Mouse (Mus musculus) kidney, postnatal 0 days (tissue): Measurements from ENCODE around the gene Mta1. TPM values are rescaled to one million over a fixed set of nuclear protein-coding genes. Genes with fewer than 3 reads are reported as not detected.

Experiments
- ATAC-seq: fragments of 200-750 bp; cut with Nextera tagmentation; replicated peaks from 2 replicates; pipeline ENCODE4 v1.8.0; 2017; ENCODE audit warnings: low read depth, moderate number of reproducible peaks, moderate TSS enrichment, moderate library complexity; ENCODE audit not compliant: low FRiP score
- DNase-seq: peaks from one replicate; pipeline ENCODE4 v3.0.0-alpha.2; 2016; ENCODE audit warnings: low spot score
- H3K27ac ChIP-seq: fragments of 300-500 bp; sonication (generic); 2 replicates; pipeline ENCODE4 v1.5.1; 2014; ENCODE audit warnings: mild to moderate bottlenecking
- H3K27me3 ChIP-seq: fragments of 300-500 bp; sonication (generic); 2 replicates; pipeline ENCODE4 v1.6.1; 2014; ENCODE audit warnings: low read length, mixed read lengths; ENCODE audit not compliant: insufficient read depth
- H3K36me3 ChIP-seq: fragments of 300-500 bp; sonication (generic); 2 replicates; pipeline ENCODE4 v1.6.1; 2014; ENCODE audit warnings: low read length, mixed read lengths; ENCODE audit not compliant: insufficient read depth
- H3K4me1 ChIP-seq: fragments of 300-500 bp; sonication (generic); replicated peaks from 2 replicates; pipeline ENCODE4 v1.6.1; 2014; ENCODE audit warnings: antibody characterized with exemption, low read length, mixed read lengths; ENCODE audit not compliant: insufficient read depth
- H3K4me2 ChIP-seq: fragments of 300-500 bp; sonication (generic); 2 replicates; pipeline ENCODE4 v1.6.1; 2014; ENCODE audit warnings: mild to moderate bottlenecking, low read length, moderate library complexity, mixed read lengths
- H3K4me3 ChIP-seq: fragments of 300-500 bp; sonication (generic); replicated peaks from 2 replicates; pipeline ENCODE4 v1.5.1; 2014; ENCODE audit warnings: low read depth, low read length
- H3K9ac ChIP-seq: fragments of 300-500 bp; sonication (generic); 2 replicates; pipeline ENCODE4 v1.6.1; 2014; ENCODE audit warnings: low read depth, low read length
- H3K9me3 ChIP-seq: fragments of 300-500 bp; sonication (generic); replicated peaks from 2 replicates; pipeline ENCODE4 v1.6.1; 2016; ENCODE audit warnings: low read length, inconsistent platforms, mixed read lengths
- CTCF ChIP-seq: IDR thresholded peaks from 2 replicates; pipeline ENCODE4 v1.5.1; 2016; ENCODE audit warnings: antibody characterized with exemption, low read depth, mild to moderate bottlenecking, moderate library complexity
- WGBS: fragments of 180-500 bp; shearing (Covaris S2); extraction: QIAGEN DNeasy Blood & Tissue Kit; methylation state at CpG from one replicate; pipeline ENCODE4 v1.1.7; 2014; 5-methylcytosine and 5-hydroxymethylcytosine counted together
- polyA plus RNA-seq: library from polyadenylated mRNA; unstranded; fragments of >200 nt; fragmentation: Nextera tagmentation; extraction: Ambion mirVana; gene quantifications from 2 replicates; pipeline ENCODE4 v1.2.1, GENCODE M21; 2015

Gene Mta1
- polyA plus RNA-seq, 1 experiment from 2014 or later, result 11.5 TPM

GRCm38 (mm10) chr12:113149896-113150295, 51.8 kb downstream of the Mta1 start:
- no peak for DNase-seq
- 89% methylated on average over 3 of the region's 3 CpGs for WGBS
- no peak for TF ChIP-seq CTCF
- H3K4me3 ChIP-seq, result no peak overlapping the region
- H3K36me3 ChIP-seq, result peaks cover 4% of the 10 kb centered on the region
- no peaks in the 10 kb centered on the region for H3K9me3 ChIP-seq
- H3K9ac ChIP-seq, result no peak overlapping the region
- no peak for ATAC-seq
- no peak overlapping the region for H3K27ac ChIP-seq
- peaks cover 33% of the 10 kb centered on the region; the same call in 1 of the 2 replicates for H3K4me1 ChIP-seq
- H3K4me2 ChIP-seq, result no peak overlapping the region
- H3K27me3 ChIP-seq, result no peaks in the 10 kb centered on the region

DNA sequence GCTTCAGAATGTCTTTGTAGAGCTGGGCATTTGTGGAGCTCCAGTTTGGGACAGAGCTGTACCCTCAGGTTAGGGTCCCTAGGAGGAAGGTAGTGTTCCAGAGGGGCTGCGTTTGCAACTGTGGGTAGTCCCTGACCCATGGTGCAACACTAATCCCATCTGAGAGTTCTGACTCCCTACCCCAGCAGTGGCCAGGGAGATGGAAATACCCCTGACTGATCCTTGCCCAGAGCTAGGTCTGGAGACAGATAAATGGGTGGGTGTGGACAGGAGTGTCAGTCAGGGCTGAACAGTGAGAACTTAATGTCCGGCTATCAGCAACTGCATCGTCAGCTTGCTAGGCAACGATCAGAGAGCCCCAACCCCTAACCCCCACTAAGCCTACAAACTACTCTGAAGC, 52.5 kb downstream of the Mta1 start:
- H3K27ac ChIP-seq, result no peak overlapping the region
- 86% methylated on average over 4 of the region's 4 CpGs for WGBS
- no peaks in the 10 kb centered on the region for H3K27me3 ChIP-seq
- no peaks in the 10 kb centered on the region for H3K36me3 ChIP-seq
- H3K4me2 ChIP-seq, result no peak overlapping the region
- no peak for TF ChIP-seq CTCF
- DNase-seq (no peak), ATAC-seq (no peak)
- H3K9ac ChIP-seq, result no peak overlapping the region
- no peak overlapping the region for H3K4me3 ChIP-seq
- H3K4me1 ChIP-seq, result peaks cover 36% of the 10 kb centered on the region; the same call in 1 of the 2 replicates
- H3K9me3 ChIP-seq, result no peaks in the 10 kb centered on the region

DNA sequence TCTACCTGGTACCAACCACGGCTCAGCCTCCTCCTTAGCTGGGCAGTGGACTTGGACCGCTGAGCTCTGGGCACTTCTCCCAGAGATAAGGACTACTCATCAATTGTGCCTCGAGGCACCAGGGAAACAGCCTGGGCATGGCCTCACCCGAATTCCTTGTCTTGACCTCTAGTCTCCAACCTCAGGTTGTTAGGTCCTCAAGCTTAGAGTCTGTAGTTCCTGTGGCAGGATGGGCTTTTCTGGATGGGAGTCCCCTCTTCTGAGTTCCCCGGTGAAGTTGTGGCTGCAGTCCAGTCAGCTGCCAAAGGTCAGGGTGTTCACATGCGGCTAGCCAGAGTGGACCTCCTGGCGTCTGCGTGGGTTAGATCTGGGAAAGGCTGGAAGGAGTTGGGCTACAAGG, 53.0 kb downstream of the Mta1 start:
- DNase-seq, result no peak
- H3K4me3 ChIP-seq, result no peak overlapping the region
- no peak overlapping the region for H3K9ac ChIP-seq
- no peaks in the 10 kb centered on the region for H3K9me3 ChIP-seq
- no peak for TF ChIP-seq CTCF
- H3K27me3 ChIP-seq, result no peaks in the 10 kb centered on the region
- peaks cover 36% of the 10 kb centered on the region; the same call in 1 of the 2 replicates for H3K4me1 ChIP-seq
- no peak for ATAC-seq
- H3K27ac ChIP-seq, result no peak overlapping the region
- no peaks in the 10 kb centered on the region for H3K36me3 ChIP-seq
- 57% methylated on average over 8 of the region's 8 CpGs for WGBS
- peak overlapping the region; percentile 90; the same call in 1 of the 2 replicates for H3K4me2 ChIP-seq

DNA sequence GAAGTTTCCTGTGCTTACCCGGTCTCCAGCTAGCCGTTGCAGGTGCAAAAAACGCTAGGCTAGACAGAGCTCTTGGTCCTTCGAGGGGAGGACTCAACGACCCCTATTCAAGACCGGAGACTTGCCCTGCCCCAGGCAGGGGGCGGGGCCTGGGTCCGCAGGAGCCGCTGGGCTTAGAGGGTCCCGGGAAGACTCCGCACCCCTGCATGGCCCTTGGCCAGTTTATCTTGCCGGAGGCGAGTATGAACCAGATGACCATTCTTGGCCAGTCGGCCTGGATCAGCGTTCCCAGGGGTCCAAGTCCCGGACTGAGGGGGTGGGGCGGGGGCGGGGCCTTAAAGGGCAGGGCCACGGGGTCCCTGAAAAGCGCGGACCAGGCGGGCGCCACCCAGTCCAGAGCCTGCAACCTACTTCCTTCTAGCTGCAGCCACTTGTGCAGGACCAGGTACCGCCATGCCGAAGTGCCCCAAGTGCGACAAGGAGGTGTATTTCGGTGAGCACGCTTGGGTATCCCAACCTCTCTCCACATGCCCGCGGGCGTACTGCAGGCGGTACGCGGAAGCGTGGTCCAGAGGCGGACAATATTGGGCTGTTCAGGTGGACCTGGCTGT, 53.7 kb downstream of the Mta1 start:
- Histone ChIP-seq H3K4me2 (peak overlapping the region; percentile 90), H3K27ac (no peak overlapping the region; the same call in 1 of the 2 replicates), H3K4me3 (peak overlapping the region; percentile 50), H3K36me3 (no peaks in the 10 kb centered on the region), H3K4me1 (peaks cover 32% of the 10 kb centered on the region; the same call in 1 of the 2 replicates), H3K9ac (peak overlapping the region; percentile 57), H3K9me3 (no peaks in the 10 kb centered on the region), H3K27me3 (no peaks in the 10 kb centered on the region)
- WGBS, result under 1% methylated on average over 36 of the region's 36 CpGs
- ATAC-seq (no peak), DNase-seq (peak; percentile 31)
- no peak for TF ChIP-seq CTCF

GRCm38 (mm10) chr12:113152272-113152661, 54.2 kb downstream of the Mta1 start:
- ATAC-seq (no peak), DNase-seq (no peak)
- Histone ChIP-seq H3K36me3 (no peaks in the 10 kb centered on the region), H3K4me2 (peak overlapping the region; percentile 90), H3K27ac (no peak overlapping the region), H3K9ac (peak overlapping the region; percentile 57), H3K9me3 (no peaks in the 10 kb centered on the region), H3K4me3 (peak overlapping the region; percentile 50), H3K4me1 (peaks cover 29% of the 10 kb centered on the region; the same call in 1 of the 2 replicates), H3K27me3 (no peaks in the 10 kb centered on the region)
- TF ChIP-seq CTCF, result no peak
- 24% methylated on average over 19 of the region's 19 CpGs for WGBS

GRCm38 (mm10) chr12:113152991-113153525, 55.0 kb downstream of the Mta1 start:
- Histone ChIP-seq H3K27me3 (no peaks in the 10 kb centered on the region), H3K9ac (no peak overlapping the region), H3K4me3 (no peak overlapping the region), H3K27ac (no peak overlapping the region), H3K4me1 (peaks cover 25% of the 10 kb centered on the region; the same call in 1 of the 2 replicates), H3K36me3 (no peaks in the 10 kb centered on the region), H3K4me2 (peak overlapping the region; percentile 90; the same call in 1 of the 2 replicates), H3K9me3 (no peaks in the 10 kb centered on the region)
- no peak for TF ChIP-seq CTCF
- no peak for DNase-seq
- ATAC-seq, result no peak
- 84% methylated on average over 6 of the region's 6 CpGs for WGBS
